Mouse (Mus musculus): ENCODE results near the gene Nlgn2. TPM values are rescaled to one million over a fixed set of nuclear protein-coding genes. Genes with fewer than 3 reads are reported as not detected.

Nlgn2 gene
- polyA plus RNA-seq, 1 experiment from 2014 or later = 3.4 TPM

DNA sequence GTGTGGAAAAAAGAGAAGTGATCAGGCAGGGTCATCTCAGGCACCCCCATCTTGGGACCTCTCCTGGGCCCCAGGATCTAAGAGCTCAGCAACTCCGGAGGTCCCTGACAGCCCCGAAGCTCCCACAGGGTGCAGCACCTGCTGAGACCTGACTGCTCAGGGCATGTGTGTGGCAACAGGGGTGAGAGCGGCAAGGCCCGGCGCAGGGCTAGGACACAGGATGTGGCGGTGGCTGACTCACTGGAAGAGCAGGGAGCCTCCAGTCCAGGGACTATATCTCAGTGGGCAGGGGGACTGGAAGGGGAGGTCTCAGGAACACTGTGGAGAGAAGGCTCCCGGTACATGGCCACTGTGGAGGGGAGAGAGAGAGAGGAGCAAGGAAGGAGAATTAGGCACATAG lies 39.7 kb downstream of the Nlgn2 start:
- peaks cover 27% of the 10 kb centered on the region for H3K4me1 ChIP-seq (replicated peaks; ENCODE audit: control insufficient read depth, insufficient read depth, low read length)
- ATAC-seq (replicated peaks; ENCODE audit: low FRiP score) = no peak
- WGBS = 70% methylated on average over 7 of the region's 7 CpGs
- no peak overlapping the region for H3K27ac ChIP-seq (ENCODE audit: low read depth, low read length)
- H3K9ac ChIP-seq (ENCODE audit: low read depth, low read length) = no peak overlapping the region
- no peaks in the 10 kb centered on the region for H3K9me3 ChIP-seq (ENCODE audit: control insufficient read depth, low read length)
- no peaks in the 10 kb centered on the region for H3K36me3 ChIP-seq (ENCODE audit: control insufficient read depth, insufficient read depth, low read length)
- H3K27me3 ChIP-seq (replicated peaks; ENCODE audit: control insufficient read depth, insufficient read depth, low read length) = peaks cover 58% of the 10 kb centered on the region
- DNase-seq (ENCODE audit: low spot score) = no peak
- no peak overlapping the region for H3K4me2 ChIP-seq
- H3K4me3 ChIP-seq (ENCODE audit: low read depth, low read length) = no peak overlapping the region

DNA sequence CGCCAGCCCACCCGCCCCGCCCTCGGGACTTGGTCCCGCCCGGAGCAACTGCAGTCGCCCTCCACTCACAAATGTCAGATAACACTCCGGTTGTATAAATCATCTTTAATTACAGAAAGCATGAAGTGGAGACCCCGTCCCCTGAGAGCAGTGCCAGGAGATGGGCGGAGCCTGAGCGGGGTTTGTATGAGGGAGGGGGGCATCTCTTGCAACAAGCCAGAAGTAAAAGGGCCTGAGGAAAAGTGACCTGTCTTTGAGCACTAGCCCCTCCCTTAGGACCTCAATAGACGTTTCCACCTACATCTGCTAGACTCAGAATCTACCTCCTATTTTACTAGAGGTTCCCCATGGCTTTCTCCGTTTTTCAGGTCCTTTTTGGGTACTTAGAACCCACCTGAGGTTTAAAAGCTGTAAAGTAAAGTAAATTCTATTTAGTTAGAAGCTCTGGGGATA lies 41.6 kb downstream of the Nlgn2 start:
- Histone ChIP-seq H3K9ac (ENCODE audit: low read depth, low read length) (peak overlapping the region; percentile 44), H3K4me1 (replicated peaks; ENCODE audit: control insufficient read depth, insufficient read depth, low read length) (peaks cover 12% of the 10 kb centered on the region), H3K27ac (ENCODE audit: low read depth, low read length) (no peak overlapping the region), H3K9me3 (ENCODE audit: control insufficient read depth, low read length) (no peaks in the 10 kb centered on the region), H3K36me3 (ENCODE audit: control insufficient read depth, insufficient read depth, low read length) (no peaks in the 10 kb centered on the region), H3K4me3 (ENCODE audit: low read depth, low read length) (peak overlapping the region; percentile 48), H3K27me3 (replicated peaks; ENCODE audit: control insufficient read depth, insufficient read depth, low read length) (peaks cover 41% of the 10 kb centered on the region), H3K4me2 (peak overlapping the region; percentile 89)
- no peak for DNase-seq (ENCODE audit: low spot score)
- 5% methylated on average over 13 of the region's 13 CpGs for WGBS
- ATAC-seq (replicated peaks; ENCODE audit: low FRiP score) = no peak

DNA sequence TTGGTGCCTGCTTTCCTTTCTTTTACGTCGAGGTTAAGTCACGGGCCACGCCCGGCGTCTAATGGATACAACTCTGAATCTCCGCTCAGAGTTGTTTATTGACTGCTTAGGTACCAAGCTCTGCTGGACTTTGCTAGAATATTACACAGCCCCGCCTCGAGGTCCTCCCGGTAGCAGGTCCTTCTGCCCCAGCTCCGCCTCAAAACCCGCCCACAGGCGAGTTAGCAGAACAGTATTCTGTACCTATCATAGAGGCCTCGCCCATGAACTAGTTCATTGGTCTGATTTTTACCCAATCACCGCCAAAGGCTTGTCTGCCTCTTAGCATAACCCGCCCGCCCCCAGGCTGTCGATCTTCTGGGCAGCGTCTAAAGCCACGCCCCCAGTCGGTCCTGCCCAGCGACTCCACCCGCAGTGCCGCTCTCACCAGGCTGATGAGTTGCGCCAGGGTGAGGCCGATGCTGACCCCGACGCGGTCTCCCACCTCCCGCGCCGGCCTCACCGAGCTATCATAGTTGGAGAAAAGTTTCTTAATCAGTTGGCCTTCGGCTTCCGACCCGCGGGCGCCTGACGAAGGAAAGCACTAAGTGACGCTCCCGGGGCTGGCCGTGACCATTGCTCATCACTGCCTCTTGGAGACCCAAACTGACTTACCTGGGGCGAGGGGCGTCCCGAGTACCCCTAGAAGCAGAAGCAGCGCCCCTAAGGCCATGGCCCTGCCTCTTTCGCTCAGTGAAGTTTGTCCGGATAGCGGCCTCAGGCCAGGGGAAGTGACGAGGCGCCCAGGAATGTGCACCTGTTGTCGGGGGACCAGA lies 42.2 kb downstream of the Nlgn2 start, which contains the start of gene Chrnb1:
Gene Chrnb1 (minus strand): TSS at position 776 of the 815 bp plus-strand sequence.
- Histone ChIP-seq H3K4me3 (ENCODE audit: low read depth, low read length) (peak within 1 kb of the TSS; percentile 48), H3K9me3 (ENCODE audit: control insufficient read depth, low read length) (no peaks in the 10 kb centered on the region), H3K27ac (ENCODE audit: low read depth, low read length) (no peak within 1 kb of the TSS), H3K9ac (ENCODE audit: low read depth, low read length) (peak within 1 kb of the TSS; percentile 44), H3K4me2 (peak within 1 kb of the TSS; percentile 89), H3K27me3 (replicated peaks; ENCODE audit: control insufficient read depth, insufficient read depth, low read length) (peaks cover 35% of the 10 kb centered on the region), H3K36me3 (ENCODE audit: control insufficient read depth, insufficient read depth, low read length) (no peaks in the 10 kb centered on the region), H3K4me1 (replicated peaks; ENCODE audit: control insufficient read depth, insufficient read depth, low read length) (peaks cover 8% of the 10 kb centered on the region; the same call in 1 of the 2 replicates)
- 1% methylated on average over 52 of the region's 52 CpGs for WGBS
- DNase-seq (ENCODE audit: low spot score) (peak; percentile 89), ATAC-seq (replicated peaks; ENCODE audit: low FRiP score) (peak; percentile 99)

DNA sequence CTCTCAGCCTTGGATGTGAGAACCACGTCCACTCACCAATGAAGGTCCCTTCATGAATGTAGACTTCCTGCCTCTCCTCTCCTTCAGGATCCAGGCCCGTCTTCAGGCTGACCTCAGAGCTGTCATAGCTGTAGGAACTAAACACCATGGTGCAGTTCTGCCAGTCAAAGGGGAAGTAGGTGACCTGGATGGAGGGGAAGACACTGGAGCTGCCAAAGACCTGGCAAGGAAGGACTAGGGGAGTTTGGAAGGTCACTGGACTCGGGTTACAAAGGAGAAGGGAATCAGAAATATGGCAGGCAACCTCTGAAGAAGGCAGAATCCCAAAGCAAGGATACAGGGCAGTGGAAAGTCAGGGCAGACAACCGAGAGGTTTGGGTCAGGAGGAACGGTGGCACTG lies 44.2 kb downstream of the Nlgn2 start:
- Histone ChIP-seq H3K36me3 (ENCODE audit: control insufficient read depth, insufficient read depth, low read length) (no peaks in the 10 kb centered on the region), H3K27me3 (replicated peaks; ENCODE audit: control insufficient read depth, insufficient read depth, low read length) (peaks cover 17% of the 10 kb centered on the region; the same call in 1 of the 2 replicates), H3K27ac (ENCODE audit: low read depth, low read length) (no peak overlapping the region), H3K4me2 (no peak overlapping the region), H3K4me1 (replicated peaks; ENCODE audit: control insufficient read depth, insufficient read depth, low read length) (0 out of 2 replicates have a peak, but pooled peaks cover 3% of the 10 kb centered on the region), H3K9me3 (ENCODE audit: control insufficient read depth, low read length) (no peaks in the 10 kb centered on the region), H3K9ac (ENCODE audit: low read depth, low read length) (no peak overlapping the region), H3K4me3 (ENCODE audit: low read depth, low read length) (no peak overlapping the region)
- no peak for ATAC-seq (replicated peaks; ENCODE audit: low FRiP score)
- 56% methylated on average over 5 of the region's 5 CpGs for WGBS
- DNase-seq (ENCODE audit: low spot score) = no peak

DNA sequence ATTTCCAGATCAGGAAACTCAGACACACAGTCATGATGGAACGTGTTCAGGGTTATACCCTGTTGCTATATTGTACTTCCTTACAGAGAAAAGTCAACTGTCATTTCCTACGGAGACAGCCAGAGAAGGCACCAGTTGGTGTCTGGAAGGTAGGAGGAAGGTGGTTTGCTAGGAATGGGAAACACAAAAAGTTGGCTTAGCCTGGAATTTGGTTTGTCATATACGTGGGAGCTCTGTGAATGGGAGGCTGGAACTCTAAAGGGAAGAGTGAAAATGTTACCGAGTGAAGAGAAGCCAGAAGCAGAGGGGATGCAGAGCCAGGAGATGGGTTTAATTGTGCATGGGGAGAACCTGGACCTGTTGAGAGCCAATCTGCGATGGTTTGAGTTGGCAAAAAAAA lies 46.2 kb downstream of the Nlgn2 start:
- 0 out of 2 replicates have a peak, but pooled peaks cover 3% of the 10 kb centered on the region for H3K4me1 ChIP-seq (replicated peaks; ENCODE audit: control insufficient read depth, insufficient read depth, low read length)
- no peak overlapping the region for H3K9ac ChIP-seq (ENCODE audit: low read depth, low read length)
- H3K27ac ChIP-seq (ENCODE audit: low read depth, low read length) = no peak overlapping the region
- no peak for DNase-seq (ENCODE audit: low spot score)
- no peak for ATAC-seq (replicated peaks; ENCODE audit: low FRiP score)
- peaks cover 5% of the 10 kb centered on the region; the same call in 1 of the 2 replicates for H3K27me3 ChIP-seq (replicated peaks; ENCODE audit: control insufficient read depth, insufficient read depth, low read length)
- H3K9me3 ChIP-seq (ENCODE audit: control insufficient read depth, low read length) = no peaks in the 10 kb centered on the region
- no peak overlapping the region for H3K4me2 ChIP-seq
- 68% methylated on average over 5 of the region's 5 CpGs for WGBS
- no peaks in the 10 kb centered on the region for H3K36me3 ChIP-seq (ENCODE audit: control insufficient read depth, insufficient read depth, low read length)
- H3K4me3 ChIP-seq (ENCODE audit: low read depth, low read length) = no peak overlapping the region

DNA sequence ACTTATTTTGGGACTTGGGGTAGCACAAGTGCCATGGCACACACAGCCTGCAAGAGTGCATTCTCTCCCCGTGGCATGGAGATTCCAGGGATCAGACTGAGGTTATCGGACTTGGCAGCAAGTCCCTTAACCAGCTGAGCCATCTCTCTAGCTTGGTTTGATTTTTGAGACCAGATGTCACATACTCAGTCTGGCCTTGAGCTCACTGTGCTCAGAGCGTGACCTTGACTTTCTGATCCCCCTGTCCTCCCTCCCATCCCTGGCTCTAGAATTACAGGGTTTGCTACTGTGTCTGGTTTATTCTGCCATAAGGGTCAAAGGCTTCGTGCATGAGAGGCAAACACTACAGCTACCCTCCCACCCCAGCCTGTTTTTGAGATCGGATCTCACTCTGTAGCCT lies 48.2 kb downstream of the Nlgn2 start:
- H3K4me2 ChIP-seq = no peak overlapping the region
- no peak for DNase-seq (ENCODE audit: low spot score)
- no peak overlapping the region for H3K9ac ChIP-seq (ENCODE audit: low read depth, low read length)
- H3K36me3 ChIP-seq (ENCODE audit: control insufficient read depth, insufficient read depth, low read length) = no peaks in the 10 kb centered on the region
- H3K27ac ChIP-seq (ENCODE audit: low read depth, low read length) = no peak overlapping the region
- no peak for ATAC-seq (replicated peaks; ENCODE audit: low FRiP score)
- WGBS = 58% methylated on average over 5 of the region's 5 CpGs
- no peak overlapping the region for H3K4me3 ChIP-seq (ENCODE audit: low read depth, low read length)
- 0 out of 2 replicates have a peak, but pooled peaks cover 2% of the 10 kb centered on the region for H3K27me3 ChIP-seq (replicated peaks; ENCODE audit: control insufficient read depth, insufficient read depth, low read length)
- no peaks in the 10 kb centered on the region for H3K9me3 ChIP-seq (ENCODE audit: control insufficient read depth, low read length)
- peaks cover 9% of the 10 kb centered on the region for H3K4me1 ChIP-seq (replicated peaks; ENCODE audit: control insufficient read depth, insufficient read depth, low read length)

DNA sequence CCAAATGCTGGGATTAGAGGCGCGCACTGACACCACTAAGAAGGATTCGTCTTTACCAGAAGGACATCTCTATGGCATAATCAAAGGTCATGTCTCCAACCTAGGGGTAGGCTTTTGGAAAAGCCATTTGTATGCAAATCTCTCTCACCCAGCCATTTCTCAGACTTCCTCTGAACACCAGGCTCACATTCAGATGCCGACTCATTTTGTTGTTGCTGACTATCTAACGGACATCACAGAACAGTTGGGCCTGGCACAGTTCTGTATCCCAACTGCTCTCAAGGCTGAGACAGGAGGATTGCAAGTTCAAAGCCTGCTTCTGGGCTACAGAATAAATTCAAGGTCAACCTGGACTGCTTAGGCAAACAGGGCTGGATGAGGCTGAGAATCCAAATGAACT lies 50.3 kb downstream of the Nlgn2 start:
- ATAC-seq (replicated peaks; ENCODE audit: low FRiP score) = no peak
- 81% methylated on average over 5 of the region's 5 CpGs for WGBS
- H3K9ac ChIP-seq (ENCODE audit: low read depth, low read length) = no peak overlapping the region
- DNase-seq (ENCODE audit: low spot score) = no peak
- H3K4me2 ChIP-seq = no peak overlapping the region
- H3K27me3 ChIP-seq (replicated peaks; ENCODE audit: control insufficient read depth, insufficient read depth, low read length) = 0 out of 2 replicates have a peak, but pooled peaks cover 4% of the 10 kb centered on the region
- no peak overlapping the region for H3K27ac ChIP-seq (ENCODE audit: low read depth, low read length)
- no peak overlapping the region for H3K4me3 ChIP-seq (ENCODE audit: low read depth, low read length)
- H3K9me3 ChIP-seq (ENCODE audit: control insufficient read depth, low read length) = no peaks in the 10 kb centered on the region
- no peaks in the 10 kb centered on the region for H3K36me3 ChIP-seq (ENCODE audit: control insufficient read depth, insufficient read depth, low read length)
- peaks cover 10% of the 10 kb centered on the region for H3K4me1 ChIP-seq (replicated peaks; ENCODE audit: control insufficient read depth, insufficient read depth, low read length)

DNA sequence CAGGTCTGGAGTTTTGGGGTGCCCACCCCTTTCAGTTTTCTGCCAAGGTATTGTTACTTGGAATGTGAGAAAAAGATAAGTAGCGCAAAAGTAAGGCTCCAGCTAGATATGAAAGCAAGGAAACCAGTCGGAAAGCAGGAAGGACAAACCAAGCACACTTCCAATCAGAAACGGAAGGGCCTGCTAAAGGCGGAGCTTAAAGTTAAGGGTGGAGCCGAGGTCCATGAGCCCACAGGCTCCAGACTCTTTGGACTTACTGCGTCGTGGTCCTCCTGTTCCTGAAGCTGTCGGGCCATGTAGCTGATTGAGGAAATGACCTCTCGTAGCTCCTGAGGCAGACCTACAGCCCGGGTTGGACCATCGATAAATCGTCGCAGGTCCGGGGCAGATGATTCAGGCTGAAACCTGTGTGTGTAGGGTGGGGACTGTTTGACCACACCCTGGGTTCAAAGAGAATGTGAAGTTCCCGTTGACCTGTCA lies 52.8 kb downstream of the Nlgn2 start:
- Histone ChIP-seq H3K4me3 (ENCODE audit: low read depth, low read length) (peak overlapping the region; percentile 36), H3K36me3 (ENCODE audit: control insufficient read depth, insufficient read depth, low read length) (no peaks in the 10 kb centered on the region), H3K9me3 (ENCODE audit: control insufficient read depth, low read length) (no peaks in the 10 kb centered on the region), H3K9ac (ENCODE audit: low read depth, low read length) (peak overlapping the region; percentile 59), H3K27me3 (replicated peaks; ENCODE audit: control insufficient read depth, insufficient read depth, low read length) (peaks cover 16% of the 10 kb centered on the region; the same call in 1 of the 2 replicates), H3K4me1 (replicated peaks; ENCODE audit: control insufficient read depth, insufficient read depth, low read length) (peaks cover 10% of the 10 kb centered on the region), H3K27ac (ENCODE audit: low read depth, low read length) (peak overlapping the region; percentile 23; the same call in 1 of the 2 replicates), H3K4me2 (peak overlapping the region; percentile 62)
- ATAC-seq (replicated peaks; ENCODE audit: low FRiP score) = peak; percentile 82
- WGBS = 15% methylated on average over 15 of the region's 15 CpGs
- no peak for DNase-seq (ENCODE audit: low spot score)

Data from liver, embryonic 11.5 days (tissue).